Mouse (Mus musculus): ENCODE data around the gene Osbpl7.

- TF ChIP-seq KAT2A (IDR thresholded peaks at IDR 0.05; ENCODE audit: insufficient replicate concordance, low read length) (no peak), ZNF384 (IDR thresholded peaks at IDR 0.05; ENCODE audit: low read depth, low read length) (no peak), MAX (IDR thresholded peaks at IDR 0.05; ENCODE audit: low read length) (no peak), CTCF (conservative IDR thresholded peaks at IDR 0.05 in 1 of 2, IDR thresholded peaks at IDR 0.05 in 1 of 2; ENCODE audit: low read depth in 2 of 2, low read length in 2 of 2) (no peak), IRF4 (IDR thresholded peaks at IDR 0.05; ENCODE audit: low read depth, low read length) (no peak), TBP (conservative IDR thresholded peaks at IDR 0.05; ENCODE audit: low read depth, low read length) (no peak), ELF1 (IDR thresholded peaks at IDR 0.05; ENCODE audit: low read depth, low read length) (no peak), ZKSCAN1 (IDR thresholded peaks at IDR 0.05; ENCODE audit: borderline replicate concordance, low read depth, low read length) (no peak), POLR2A (IDR thresholded peaks at IDR 0.05; ENCODE audit: low read depth, low read length) (no peak), EP300 (IDR thresholded peaks at IDR 0.05; ENCODE audit: low read length) (no peak), ZC3H11A (IDR thresholded peaks at IDR 0.05; ENCODE audit: low read depth, low read length) (no peak), JUND (conservative IDR thresholded peaks at IDR 0.05; ENCODE audit: low read depth, low read length) (no peak), NELFE (IDR thresholded peaks at IDR 0.05; ENCODE audit: low read depth, low read length) (no peak), CHD2 (IDR thresholded peaks at IDR 0.05; ENCODE audit: low read length) (peak; percentile 85; the same call in 1 of the 2 replicates)
Measured at GRCm38 (mm10) chr11:97094600-97094999, 44.2 kb downstream of the Osbpl7 start.

All from CH12.LX (cell line).